Mouse (Mus musculus): ENCODE data around the gene Aldh1a1. TPM values are rescaled to one million over a fixed set of nuclear protein-coding genes. Genes with fewer than 3 reads are reported as not detected.
"Not testable (repeated sequence)": the region's sequence is repeated elsewhere in the genome, so short reads cannot be mapped to it uniquely, and the experiment has no call there.

The Aldh1a1 gene
- polyA plus RNA-seq, 1 experiment from 2014 or later = 86.9 TPM

DNA sequence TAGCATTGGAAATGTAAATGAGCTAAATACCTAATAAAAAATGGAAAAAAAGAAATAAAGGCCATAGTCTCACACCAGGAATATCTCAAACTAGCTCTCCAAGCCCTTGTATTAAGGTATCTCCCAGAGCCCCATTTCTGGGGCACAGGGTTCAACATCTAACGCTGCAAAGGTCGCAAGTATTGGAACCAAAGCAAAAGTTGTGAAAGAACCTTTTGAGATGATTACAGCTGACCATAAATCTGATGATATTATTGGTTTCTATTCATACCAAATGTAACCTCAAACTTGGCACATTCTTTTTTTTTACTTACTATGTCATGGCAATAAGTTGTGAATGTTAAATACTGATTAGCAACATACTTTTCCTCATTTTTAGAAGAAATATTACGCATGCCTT lies 24.0 kb downstream of the Aldh1a1 start:
- no peak overlapping the region for H3K9ac ChIP-seq
- no peak for ATAC-seq
- H3K36me3 ChIP-seq = no peaks in the 10 kb centered on the region
- no peaks in the 10 kb centered on the region for H3K9me3 ChIP-seq
- H3K27me3 ChIP-seq (replicated peaks) = no peaks in the 10 kb centered on the region
- H3K27ac ChIP-seq = no peak overlapping the region
- H3K4me2 ChIP-seq (replicated peaks) = no peak overlapping the region
- H3K4me3 ChIP-seq (replicated peaks) = no peak overlapping the region
- 91% methylated on average over 3 of the region's 3 CpGs for WGBS
- H3K4me1 ChIP-seq (replicated peaks) = no peaks in the 10 kb centered on the region

DNA sequence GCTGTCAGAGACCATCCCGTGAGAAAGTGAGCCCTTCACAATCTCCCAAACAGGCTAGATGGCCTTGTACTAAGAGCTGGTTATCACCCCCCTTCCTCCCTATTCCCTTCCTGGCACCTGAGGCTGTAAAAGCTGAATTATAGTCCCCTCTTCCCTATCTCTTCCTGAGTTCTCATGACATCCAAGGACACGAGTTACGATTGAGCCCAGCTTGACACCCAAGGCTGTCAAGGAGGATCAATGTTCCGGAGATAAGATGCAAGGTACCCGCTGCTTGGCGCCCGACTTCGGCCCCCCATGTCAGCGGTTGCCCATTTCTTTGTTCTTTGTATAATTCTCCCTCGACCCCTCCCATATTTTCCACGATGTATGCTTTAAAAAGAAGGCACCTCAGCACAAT lies 36.6 kb downstream of the Aldh1a1 start:
- H3K27ac ChIP-seq; H3K4me1 ChIP-seq (replicated peaks); H3K36me3 ChIP-seq; H3K4me3 ChIP-seq (replicated peaks); H3K4me2 ChIP-seq (replicated peaks); ATAC-seq; H3K27me3 ChIP-seq (replicated peaks); H3K9ac ChIP-seq; H3K9me3 ChIP-seq: not testable (repeated sequence)
- WGBS = 80% methylated on average over 11 of the region's 11 CpGs

DNA sequence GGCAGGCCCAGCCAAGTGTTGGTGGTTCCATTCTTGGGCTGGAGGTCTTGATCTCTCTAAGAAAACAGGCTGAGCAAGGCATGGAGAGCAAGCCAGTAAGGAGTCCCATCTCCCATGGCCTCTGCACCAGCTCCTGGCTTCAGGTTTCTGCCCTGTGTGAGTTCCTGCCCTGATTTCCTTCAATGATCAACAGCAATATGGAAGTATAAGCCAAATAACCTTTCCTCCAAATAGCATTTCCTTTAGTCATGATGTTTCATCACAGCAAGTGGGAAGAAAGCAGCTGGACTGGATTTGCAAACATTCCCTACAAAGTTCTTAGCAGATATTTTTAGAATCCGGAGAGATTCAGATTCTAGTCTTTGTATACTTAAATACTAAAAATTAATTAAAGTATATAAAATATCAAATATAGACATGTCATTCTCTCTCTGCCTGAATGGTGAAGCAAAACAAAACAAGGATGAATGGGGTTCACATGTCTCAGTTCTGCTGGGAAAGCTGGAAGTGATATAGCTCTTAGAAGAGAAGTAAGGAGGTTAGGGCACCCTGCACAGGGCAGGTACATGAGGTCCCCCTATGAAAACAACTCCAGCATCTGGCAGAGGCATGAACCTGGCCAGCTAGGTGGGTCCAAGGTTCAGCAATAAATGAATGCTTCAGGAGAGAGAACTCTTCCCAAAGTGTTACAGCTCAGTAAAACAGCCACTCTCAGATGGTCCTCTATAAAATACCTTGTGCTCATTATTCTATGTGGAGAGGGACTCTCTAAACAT lies 37.6 kb downstream of the Aldh1a1 start:
- Histone ChIP-seq H3K36me3 (no peaks in the 10 kb centered on the region), H3K27ac (no peak overlapping the region), H3K4me1 (replicated peaks) (no peaks in the 10 kb centered on the region), H3K27me3 (replicated peaks) (no peaks in the 10 kb centered on the region), H3K4me2 (replicated peaks) (no peak overlapping the region), H3K9ac (no peak overlapping the region), H3K4me3 (replicated peaks) (no peak overlapping the region), H3K9me3 (no peaks in the 10 kb centered on the region)
- 76% methylated on average over 1 of the region's 1 CpGs for WGBS
- peak; percentile 47; the same call in 1 of the 2 replicates for ATAC-seq

DNA sequence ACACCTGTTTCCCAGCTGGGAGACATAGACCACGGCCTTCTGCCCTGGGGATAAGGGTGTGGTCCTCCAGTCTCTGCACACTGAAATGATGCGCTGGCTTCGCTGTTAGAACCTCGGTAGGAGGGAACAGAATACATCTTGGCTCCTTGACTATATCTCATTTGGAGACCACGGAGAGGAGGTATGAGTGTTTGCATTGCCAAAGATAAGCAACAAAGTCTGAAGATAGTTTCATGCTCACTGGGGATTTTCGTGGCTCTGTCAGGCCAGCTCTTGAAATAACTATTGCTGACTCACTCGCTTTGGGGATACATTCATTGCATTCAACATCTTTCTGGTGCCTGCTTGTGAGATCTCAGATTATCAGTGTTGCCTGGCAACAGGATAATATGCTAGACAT lies 44.0 kb downstream of the Aldh1a1 start:
- Histone ChIP-seq H3K4me2 (replicated peaks) (no peak overlapping the region), H3K36me3 (no peaks in the 10 kb centered on the region), H3K9me3 (no peaks in the 10 kb centered on the region), H3K4me3 (replicated peaks) (no peak overlapping the region), H3K27ac (no peak overlapping the region), H3K27me3 (replicated peaks) (no peaks in the 10 kb centered on the region), H3K9ac (no peak overlapping the region), H3K4me1 (replicated peaks) (no peaks in the 10 kb centered on the region)
- no peak for ATAC-seq
- 61% methylated on average over 7 of the region's 7 CpGs for WGBS

DNA sequence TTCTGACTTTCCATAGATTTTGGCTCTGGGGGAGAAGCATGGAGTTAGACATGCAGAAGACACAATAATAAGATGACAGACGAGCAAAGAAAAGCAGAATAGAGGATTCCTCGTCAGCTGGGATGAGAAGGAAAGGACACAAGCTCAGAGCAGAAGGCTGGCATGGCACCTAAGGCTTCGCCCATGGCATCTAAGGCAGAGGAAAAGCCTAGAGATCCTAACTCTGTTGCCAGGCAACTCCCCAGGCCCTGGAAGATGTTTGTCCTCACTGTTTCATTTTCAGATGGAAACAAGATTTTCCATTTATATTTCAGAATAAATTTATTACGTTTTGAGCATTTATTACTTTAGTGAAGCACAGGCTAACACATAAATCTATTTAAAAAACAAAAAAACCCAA lies 48.5 kb downstream of the Aldh1a1 start:
- ATAC-seq = no peak
- Histone ChIP-seq H3K9me3 (no peaks in the 10 kb centered on the region), H3K4me1 (replicated peaks) (no peaks in the 10 kb centered on the region), H3K27ac (no peak overlapping the region), H3K36me3 (no peaks in the 10 kb centered on the region), H3K9ac (no peak overlapping the region), H3K4me3 (replicated peaks) (no peak overlapping the region), H3K4me2 (replicated peaks) (no peak overlapping the region), H3K27me3 (replicated peaks) (no peaks in the 10 kb centered on the region)
- 74% methylated on average over 4 of the region's 4 CpGs for WGBS

DNA sequence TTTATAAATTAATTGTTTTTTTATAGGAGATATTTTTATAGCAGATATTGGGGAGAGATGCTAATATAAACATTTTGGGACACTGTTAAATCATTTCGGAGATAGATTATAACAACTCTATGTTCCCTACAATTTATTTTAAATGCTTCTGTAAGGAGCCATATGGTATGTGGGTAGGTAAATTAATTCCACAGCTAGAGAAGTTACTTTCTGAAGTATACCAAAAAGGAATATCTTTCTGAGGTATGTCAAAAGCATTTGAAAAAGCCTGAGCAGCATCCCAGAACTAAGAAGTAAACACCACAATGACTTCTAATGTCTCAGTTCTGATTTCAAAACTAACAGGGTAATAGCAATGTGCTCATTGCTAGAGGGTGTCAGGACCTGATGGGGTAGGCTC lies 49.4 kb downstream of the Aldh1a1 start:
- Histone ChIP-seq H3K4me1 (replicated peaks) (no peaks in the 10 kb centered on the region), H3K27ac (no peak overlapping the region), H3K36me3 (no peaks in the 10 kb centered on the region), H3K4me2 (replicated peaks) (no peak overlapping the region), H3K27me3 (replicated peaks) (no peaks in the 10 kb centered on the region), H3K4me3 (replicated peaks) (no peak overlapping the region), H3K9me3 (no peaks in the 10 kb centered on the region), H3K9ac (no peak overlapping the region)
- 76% methylated on average over 1 of the region's 1 CpGs for WGBS
- ATAC-seq = no peak

DNA sequence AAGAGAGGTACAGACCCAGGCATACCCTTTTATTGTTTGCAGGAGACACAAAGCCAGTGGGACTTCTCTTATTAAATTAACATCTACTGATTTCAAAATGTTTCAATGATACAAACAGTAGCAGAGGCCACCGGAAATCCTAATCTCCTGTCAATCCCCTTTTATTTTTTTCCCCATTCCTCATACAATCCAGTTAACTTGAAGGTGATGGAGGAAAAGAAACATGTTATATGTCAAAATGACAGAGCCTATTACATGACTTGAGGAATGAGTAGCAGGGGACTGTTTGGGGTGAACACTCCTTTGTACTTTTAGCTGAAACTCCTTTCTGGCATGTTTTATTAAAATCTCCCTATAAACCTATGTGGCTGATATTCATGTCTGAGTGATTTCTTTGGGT lies 51.3 kb downstream of the Aldh1a1 start:
- no peaks in the 10 kb centered on the region for H3K4me1 ChIP-seq (replicated peaks)
- ATAC-seq = no peak
- H3K4me2 ChIP-seq (replicated peaks) = no peak overlapping the region
- no peaks in the 10 kb centered on the region for H3K36me3 ChIP-seq
- 86% methylated on average over 1 of the region's 1 CpGs for WGBS
- H3K27ac ChIP-seq = no peak overlapping the region
- H3K9me3 ChIP-seq = no peaks in the 10 kb centered on the region
- no peak overlapping the region for H3K9ac ChIP-seq
- no peaks in the 10 kb centered on the region for H3K27me3 ChIP-seq (replicated peaks)
- no peak overlapping the region for H3K4me3 ChIP-seq (replicated peaks)

DNA sequence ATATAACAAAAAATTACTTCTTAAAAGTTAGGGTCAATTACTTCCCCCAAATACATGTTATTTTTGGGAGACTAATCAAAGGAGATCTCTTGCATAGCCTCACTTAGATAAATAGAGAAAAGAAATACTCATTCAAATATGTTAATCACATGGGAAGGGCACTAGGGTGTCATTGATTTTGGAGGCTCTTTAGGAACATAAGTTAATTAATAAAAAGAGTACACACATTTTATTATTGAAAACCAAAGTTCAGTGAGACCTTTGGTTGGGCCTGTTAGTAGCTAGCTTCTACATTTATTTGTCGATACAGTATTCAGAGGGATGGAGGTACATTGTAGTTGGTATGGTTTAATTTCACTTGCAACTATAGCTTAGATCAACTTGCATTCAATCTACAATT lies 52.4 kb downstream of the Aldh1a1 start:
- Histone ChIP-seq H3K4me3 (replicated peaks) (no peak overlapping the region), H3K9me3 (no peaks in the 10 kb centered on the region), H3K36me3 (no peaks in the 10 kb centered on the region), H3K27ac (no peak overlapping the region), H3K27me3 (replicated peaks) (no peaks in the 10 kb centered on the region), H3K4me2 (replicated peaks) (no peak overlapping the region), H3K9ac (no peak overlapping the region), H3K4me1 (replicated peaks) (no peaks in the 10 kb centered on the region)
- 89% methylated on average over 1 of the region's 1 CpGs for WGBS
- no peak for ATAC-seq

DNA sequence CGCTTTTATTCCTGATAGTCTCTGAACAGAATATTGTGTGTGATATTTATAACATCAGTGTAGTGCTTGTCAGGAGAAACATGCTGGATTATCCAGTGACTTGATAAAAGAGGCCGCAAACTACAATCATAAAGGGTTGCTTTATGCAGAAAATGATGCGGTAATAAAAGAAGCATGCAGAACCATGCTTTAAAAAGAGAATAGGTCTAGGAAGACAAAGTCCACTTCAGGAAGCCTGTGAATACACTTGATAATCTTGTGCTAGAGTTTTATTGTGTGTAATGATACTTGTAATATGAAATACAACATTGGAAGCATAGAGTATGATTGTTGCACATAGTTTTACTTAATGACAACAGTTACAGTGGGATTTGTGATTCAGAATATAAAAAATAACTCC lies 54.5 kb downstream of the Aldh1a1 start:
- Histone ChIP-seq H3K9ac (no peak overlapping the region), H3K27ac (no peak overlapping the region), H3K4me1 (replicated peaks) (no peaks in the 10 kb centered on the region), H3K9me3 (no peaks in the 10 kb centered on the region), H3K36me3 (no peaks in the 10 kb centered on the region), H3K4me2 (replicated peaks) (no peak overlapping the region), H3K4me3 (replicated peaks) (no peak overlapping the region), H3K27me3 (replicated peaks) (no peaks in the 10 kb centered on the region)
- peak; percentile 86 for ATAC-seq
- 65% methylated on average over 3 of the region's 3 CpGs for WGBS

DNA sequence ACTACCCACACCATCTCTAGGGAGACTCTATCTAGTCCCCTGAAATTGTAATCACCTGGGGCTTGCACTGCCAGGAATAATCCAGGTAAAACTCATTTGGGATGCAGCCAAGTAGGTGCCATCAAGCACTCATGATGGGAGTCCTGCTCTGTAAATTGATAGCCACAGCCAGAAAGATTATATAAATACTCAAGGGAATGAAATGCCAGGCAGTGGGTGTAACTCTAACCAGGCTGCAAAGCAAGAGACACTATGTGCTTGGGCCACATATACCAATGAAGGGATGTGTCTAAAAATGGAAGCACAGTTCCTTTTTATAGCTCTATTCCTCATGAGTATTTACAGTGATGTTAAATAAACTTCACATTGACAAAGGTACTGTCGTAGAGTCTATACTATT lies 56.9 kb downstream of the Aldh1a1 start:
- Histone ChIP-seq H3K27me3 (replicated peaks) (no peaks in the 10 kb centered on the region), H3K36me3 (no peaks in the 10 kb centered on the region), H3K4me3 (replicated peaks) (no peak overlapping the region), H3K4me2 (replicated peaks) (no peak overlapping the region), H3K9me3 (no peaks in the 10 kb centered on the region), H3K27ac (no peak overlapping the region), H3K9ac (no peak overlapping the region), H3K4me1 (replicated peaks) (no peaks in the 10 kb centered on the region)
- 68% methylated on average over 1 of the region's 1 CpGs for WGBS
- ATAC-seq = no peak

DNA sequence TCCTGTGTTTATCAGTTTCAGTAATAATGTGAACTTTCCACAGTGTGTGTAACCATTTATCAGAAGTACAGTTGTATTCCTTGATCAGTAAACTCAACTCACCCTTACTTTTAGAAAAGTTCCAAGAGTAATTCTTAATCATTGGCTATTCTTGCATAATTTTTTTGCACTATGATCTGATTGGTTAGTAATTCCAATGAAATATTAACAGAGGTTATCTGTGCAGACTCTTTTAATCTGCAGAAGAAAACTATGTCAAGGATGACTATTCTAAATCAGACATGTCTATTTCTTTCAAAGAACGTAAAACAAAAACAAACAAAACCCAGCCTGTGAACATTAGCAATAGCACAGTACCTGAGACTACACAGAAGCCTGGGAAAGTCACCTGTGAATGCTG lies 62.9 kb downstream of the Aldh1a1 start:
- Histone ChIP-seq H3K4me1 (replicated peaks) (no peaks in the 10 kb centered on the region), H3K27me3 (replicated peaks) (no peaks in the 10 kb centered on the region), H3K36me3 (no peaks in the 10 kb centered on the region), H3K9me3 (no peaks in the 10 kb centered on the region), H3K9ac (no peak overlapping the region), H3K4me2 (replicated peaks) (no peak overlapping the region), H3K4me3 (replicated peaks) (no peak overlapping the region), H3K27ac (no peak overlapping the region)
- ATAC-seq = no peak
- WGBS = 73% methylated on average over 1 of the region's 1 CpGs

DNA sequence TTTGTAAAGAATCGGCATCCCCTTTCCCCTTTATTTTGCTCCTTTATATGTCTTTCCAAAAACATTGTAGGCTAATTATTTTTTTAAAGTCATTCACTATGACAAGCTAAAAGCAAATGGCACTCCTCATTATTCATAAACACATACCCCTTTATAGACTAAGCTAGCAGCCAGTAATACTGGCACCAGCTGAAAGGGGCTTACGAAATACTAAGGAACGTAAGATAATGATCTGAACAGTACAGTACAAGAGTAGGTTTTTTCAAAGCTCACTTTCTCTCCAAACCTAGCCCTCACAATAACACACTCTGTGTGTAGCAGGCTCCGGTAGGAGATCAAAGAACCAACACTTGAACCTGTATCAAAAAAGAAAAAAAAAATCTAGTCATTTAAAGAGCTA lies 64.7 kb downstream of the Aldh1a1 start:
- no peak overlapping the region for H3K9ac ChIP-seq
- H3K4me1 ChIP-seq (replicated peaks) = no peaks in the 10 kb centered on the region
- no peak overlapping the region for H3K27ac ChIP-seq
- no peak overlapping the region for H3K4me2 ChIP-seq (replicated peaks)
- H3K4me3 ChIP-seq (replicated peaks) = no peak overlapping the region
- no peaks in the 10 kb centered on the region for H3K36me3 ChIP-seq
- WGBS = 78% methylated on average over 4 of the region's 4 CpGs
- no peaks in the 10 kb centered on the region for H3K27me3 ChIP-seq (replicated peaks)
- no peak for ATAC-seq
- no peaks in the 10 kb centered on the region for H3K9me3 ChIP-seq

DNA sequence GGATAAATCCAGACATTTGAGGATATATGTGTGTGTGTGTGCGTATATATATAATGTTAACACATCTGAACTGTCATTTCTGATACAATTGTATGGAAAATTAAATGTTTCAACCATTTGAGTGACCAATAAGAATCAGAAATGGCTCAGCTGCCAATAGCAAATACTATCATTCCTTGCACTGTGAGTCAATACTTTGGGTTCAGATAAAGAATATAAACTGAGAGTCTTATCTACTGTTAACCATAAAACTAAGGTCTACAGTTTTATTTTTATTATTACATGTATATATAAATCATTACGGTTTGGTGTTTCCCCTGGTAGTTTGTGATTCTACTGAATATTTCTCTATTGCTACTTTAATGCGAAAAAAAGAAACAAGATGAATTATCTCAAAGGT lies 65.6 kb downstream of the Aldh1a1 start:
- ATAC-seq = no peak
- no peak overlapping the region for H3K27ac ChIP-seq
- H3K9ac ChIP-seq = no peak overlapping the region
- no peaks in the 10 kb centered on the region for H3K36me3 ChIP-seq
- H3K4me3 ChIP-seq (replicated peaks) = no peak overlapping the region
- no peaks in the 10 kb centered on the region for H3K9me3 ChIP-seq
- WGBS = 79% methylated on average over 3 of the region's 3 CpGs
- no peaks in the 10 kb centered on the region for H3K4me1 ChIP-seq (replicated peaks)
- no peak overlapping the region for H3K4me2 ChIP-seq (replicated peaks)
- H3K27me3 ChIP-seq (replicated peaks) = no peaks in the 10 kb centered on the region

Measured in intestine, embryonic 15.5 days (tissue).